Mouse (Mus musculus): ENCODE results near the gene Scrn2. TPM values are rescaled to one million over a fixed set of nuclear protein-coding genes. Genes with fewer than 3 reads are reported as not detected.
A peak's percentile ranks its signal among the peaks of the same experiment; 100 is the strongest.

The Scrn2 gene
- 13.9 and 16.6 TPM in 2 replicates for polyA plus RNA-seq (2014; fragmentation: Nextera tagmentation; extraction: Ambion mirVana)

GRCm38 (mm10) chr11:97029686-97030417 lies at the start of gene Scrn2:
Gene Scrn2, plus strand, starts transcription at chr11:97029938.
- no peaks in the 10 kb centered on the region for H3K9me3 ChIP-seq (replicated peaks; ENCODE audit: control insufficient read depth, low read length)
- H3K9ac ChIP-seq (ENCODE audit: low read depth, low read length): peak within 1 kb of the TSS; percentile 68
- peak within 1 kb of the TSS; percentile 51; the same call in 1 of the 2 replicates for H3K27ac ChIP-seq (ENCODE audit: low read depth, low read length)
- WGBS (ENCODE audit: insufficient replicate concordance): 1% methylated on average over 25 of the region's 25 CpGs
- peaks cover 3% of the 10 kb centered on the region; the same call in 1 of the 2 replicates for H3K36me3 ChIP-seq (ENCODE audit: control insufficient read depth, insufficient read depth, low read length)
- H3K27me3 ChIP-seq (ENCODE audit: control insufficient read depth, insufficient read depth, low read length): peaks cover 6% of the 10 kb centered on the region
- peak within 1 kb of the TSS; percentile 54 for H3K4me3 ChIP-seq (ENCODE audit: low read depth, low read length)
- H3K4me1 ChIP-seq (ENCODE audit: control insufficient read depth, insufficient read depth, low read length): peaks cover 14% of the 10 kb centered on the region
- ATAC-seq (replicated peaks; ENCODE audit: insufficient number of reproducible peaks, low FRiP score, low TSS enrichment): no peak; the same call in 1 of the 2 replicates
- H3K4me2 ChIP-seq: peak within 1 kb of the TSS; percentile 87

DNA sequence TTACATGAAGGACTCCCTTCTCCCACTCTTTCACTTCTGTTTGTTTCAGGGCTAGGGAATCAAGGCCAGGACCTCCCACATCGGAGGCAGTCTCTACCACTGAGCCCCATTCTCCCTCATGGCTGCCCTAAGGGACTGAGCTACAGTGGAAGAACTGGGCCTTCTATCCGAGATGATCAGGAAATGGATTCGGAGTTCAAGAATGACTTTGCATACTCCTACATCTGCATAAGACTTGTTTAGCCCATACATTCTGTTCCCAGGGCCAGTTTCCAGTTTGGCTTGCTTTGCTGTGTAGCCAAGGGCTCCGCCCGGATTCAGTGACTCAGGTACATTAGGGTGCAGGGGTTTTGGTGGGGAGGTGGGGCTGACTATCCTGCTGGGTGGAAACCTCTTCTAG lies 49.7 kb upstream of the Scrn2 start:
- Histone ChIP-seq H3K27ac (ENCODE audit: low read depth, low read length) (no peak overlapping the region), H3K9me3 (replicated peaks; ENCODE audit: control insufficient read depth, low read length) (no peaks in the 10 kb centered on the region), H3K27me3 (ENCODE audit: control insufficient read depth, insufficient read depth, low read length) (peaks cover 28% of the 10 kb centered on the region), H3K4me2 (no peak overlapping the region), H3K4me3 (ENCODE audit: low read depth, low read length) (no peak overlapping the region), H3K9ac (ENCODE audit: low read depth, low read length) (no peak overlapping the region), H3K4me1 (ENCODE audit: control insufficient read depth, insufficient read depth, low read length) (peaks cover 17% of the 10 kb centered on the region), H3K36me3 (ENCODE audit: control insufficient read depth, insufficient read depth, low read length) (no peaks in the 10 kb centered on the region)
- ATAC-seq (replicated peaks; ENCODE audit: insufficient number of reproducible peaks, low FRiP score, low TSS enrichment): no peak
- 76% methylated on average over 5 of the region's 5 CpGs for WGBS (ENCODE audit: insufficient replicate concordance)

DNA sequence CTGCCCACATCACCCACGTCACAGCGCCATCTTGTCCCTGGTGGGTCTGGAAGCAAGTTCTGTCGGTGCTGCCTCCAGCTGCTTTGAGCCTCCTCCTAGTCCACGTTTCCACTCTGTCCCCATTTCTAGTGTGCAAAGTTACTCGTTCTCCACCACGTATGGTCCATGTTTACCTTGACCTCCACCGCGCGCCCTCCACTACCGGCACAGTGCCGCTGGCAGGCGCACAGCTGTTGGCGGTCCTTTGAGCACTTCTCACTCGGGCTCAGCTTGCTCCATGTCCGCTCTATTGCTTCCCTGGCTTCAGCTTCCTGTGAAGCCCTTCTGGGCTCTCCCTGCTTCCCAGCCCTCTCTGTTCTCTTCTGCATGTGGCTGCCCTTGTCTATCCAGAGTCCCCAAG lies 48.3 kb upstream of the Scrn2 start:
- Histone ChIP-seq H3K27ac (ENCODE audit: low read depth, low read length) (no peak overlapping the region), H3K4me1 (ENCODE audit: control insufficient read depth, insufficient read depth, low read length) (peaks cover 8% of the 10 kb centered on the region), H3K27me3 (ENCODE audit: control insufficient read depth, insufficient read depth, low read length) (peaks cover 42% of the 10 kb centered on the region), H3K4me2 (no peak overlapping the region), H3K9ac (ENCODE audit: low read depth, low read length) (no peak overlapping the region), H3K9me3 (replicated peaks; ENCODE audit: control insufficient read depth, low read length) (no peaks in the 10 kb centered on the region), H3K4me3 (ENCODE audit: low read depth, low read length) (no peak overlapping the region), H3K36me3 (ENCODE audit: control insufficient read depth, insufficient read depth, low read length) (no peaks in the 10 kb centered on the region)
- WGBS (ENCODE audit: insufficient replicate concordance): 64% methylated on average over 15 of the region's 15 CpGs
- ATAC-seq (replicated peaks; ENCODE audit: insufficient number of reproducible peaks, low FRiP score, low TSS enrichment): no peak

DNA sequence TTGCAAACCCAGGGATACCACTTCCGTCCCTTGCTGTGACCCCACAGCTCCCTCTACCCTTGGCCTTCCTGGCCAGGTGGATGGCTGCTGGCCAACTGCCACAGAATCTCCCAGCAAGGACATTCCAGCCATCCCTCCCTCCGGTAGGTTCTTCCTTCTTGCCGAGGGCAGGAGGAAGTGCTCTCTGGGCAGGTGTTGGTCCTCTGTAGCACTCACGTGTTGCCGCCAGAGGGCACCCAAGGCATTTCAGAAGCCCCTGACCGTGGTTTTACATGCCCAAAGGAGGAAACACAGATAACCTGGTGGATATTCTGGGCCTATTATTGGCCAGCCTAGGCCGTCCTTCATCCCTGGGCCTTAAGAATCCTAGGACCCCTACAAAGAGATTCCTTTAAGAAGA lies 47.4 kb upstream of the Scrn2 start:
- Histone ChIP-seq H3K9me3 (replicated peaks; ENCODE audit: control insufficient read depth, low read length) (no peaks in the 10 kb centered on the region), H3K4me2 (no peak overlapping the region), H3K27me3 (ENCODE audit: control insufficient read depth, insufficient read depth, low read length) (peaks cover 49% of the 10 kb centered on the region), H3K27ac (ENCODE audit: low read depth, low read length) (no peak overlapping the region), H3K9ac (ENCODE audit: low read depth, low read length) (no peak overlapping the region), H3K4me3 (ENCODE audit: low read depth, low read length) (no peak overlapping the region), H3K36me3 (ENCODE audit: control insufficient read depth, insufficient read depth, low read length) (no peaks in the 10 kb centered on the region), H3K4me1 (ENCODE audit: control insufficient read depth, insufficient read depth, low read length) (peaks cover 4% of the 10 kb centered on the region)
- 2% methylated on average over 7 of the region's 7 CpGs for WGBS (ENCODE audit: insufficient replicate concordance)
- no peak for ATAC-seq (replicated peaks; ENCODE audit: insufficient number of reproducible peaks, low FRiP score, low TSS enrichment)

DNA sequence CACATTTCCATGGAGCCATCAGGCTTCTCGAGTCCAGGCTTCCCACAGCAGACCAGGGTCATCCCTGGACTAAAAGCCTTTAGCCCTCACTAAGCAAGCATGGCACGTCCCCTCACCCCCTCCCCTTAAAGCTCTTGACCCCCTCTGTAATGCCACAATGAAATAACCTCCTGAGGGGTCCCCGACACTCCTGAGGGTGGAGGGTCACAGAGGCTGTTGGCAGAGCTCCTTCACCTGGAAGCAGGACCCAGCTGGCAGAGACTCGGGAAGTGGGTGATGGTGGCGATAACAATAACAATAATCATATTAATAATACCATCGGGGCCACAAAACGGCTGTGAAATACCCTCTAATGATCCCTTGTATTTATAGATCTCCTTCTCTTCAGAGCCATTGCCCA lies 46.9 kb upstream of the Scrn2 start, which contains the start of gene Sp2:
TSS of gene Sp2 (minus strand) at position 101 of the 400 bp plus-strand sequence.
- Histone ChIP-seq H3K36me3 (ENCODE audit: control insufficient read depth, insufficient read depth, low read length) (no peaks in the 10 kb centered on the region), H3K4me1 (ENCODE audit: control insufficient read depth, insufficient read depth, low read length) (peaks cover 6% of the 10 kb centered on the region), H3K27me3 (ENCODE audit: control insufficient read depth, insufficient read depth, low read length) (peaks cover 52% of the 10 kb centered on the region), H3K9ac (ENCODE audit: low read depth, low read length) (no peak within 1 kb of the TSS), H3K9me3 (replicated peaks; ENCODE audit: control insufficient read depth, low read length) (no peaks in the 10 kb centered on the region), H3K27ac (ENCODE audit: low read depth, low read length) (no peak within 1 kb of the TSS), H3K4me2 (no peak within 1 kb of the TSS), H3K4me3 (ENCODE audit: low read depth, low read length) (no peak within 1 kb of the TSS)
- 76% methylated on average over 7 of the region's 7 CpGs for WGBS (ENCODE audit: insufficient replicate concordance)
- no peak for ATAC-seq (replicated peaks; ENCODE audit: insufficient number of reproducible peaks, low FRiP score, low TSS enrichment)

- no peak overlapping the region for H3K27ac ChIP-seq (ENCODE audit: low read depth, low read length)
- WGBS (ENCODE audit: insufficient replicate concordance): 15% methylated on average over 4 of the region's 4 CpGs
- no peak for ATAC-seq (replicated peaks; ENCODE audit: insufficient number of reproducible peaks, low FRiP score, low TSS enrichment)
- peaks cover 8% of the 10 kb centered on the region for H3K4me1 ChIP-seq (ENCODE audit: control insufficient read depth, insufficient read depth, low read length)
- no peaks in the 10 kb centered on the region for H3K36me3 ChIP-seq (ENCODE audit: control insufficient read depth, insufficient read depth, low read length)
- H3K4me3 ChIP-seq (ENCODE audit: low read depth, low read length): no peak overlapping the region
- H3K27me3 ChIP-seq (ENCODE audit: control insufficient read depth, insufficient read depth, low read length): peaks cover 64% of the 10 kb centered on the region
- H3K9me3 ChIP-seq (replicated peaks; ENCODE audit: control insufficient read depth, low read length): no peaks in the 10 kb centered on the region
- H3K4me2 ChIP-seq: no peak overlapping the region
- H3K9ac ChIP-seq (ENCODE audit: low read depth, low read length): no peak overlapping the region
Measured at GRCm38 (mm10) chr11:96984903-96985302, 44.8 kb upstream of the Scrn2 start.

- no peaks in the 10 kb centered on the region for H3K9me3 ChIP-seq (replicated peaks; ENCODE audit: control insufficient read depth, low read length)
- no peak overlapping the region for H3K27ac ChIP-seq (ENCODE audit: low read depth, low read length)
- H3K36me3 ChIP-seq (ENCODE audit: control insufficient read depth, insufficient read depth, low read length): no peaks in the 10 kb centered on the region
- no peak for ATAC-seq (replicated peaks; ENCODE audit: insufficient number of reproducible peaks, low FRiP score, low TSS enrichment)
- WGBS (ENCODE audit: insufficient replicate concordance): 33% methylated on average over 3 of the region's 3 CpGs
- H3K4me2 ChIP-seq: no peak overlapping the region
- no peak overlapping the region for H3K4me3 ChIP-seq (ENCODE audit: low read depth, low read length)
- peaks cover 63% of the 10 kb centered on the region for H3K27me3 ChIP-seq (ENCODE audit: control insufficient read depth, insufficient read depth, low read length)
- no peak overlapping the region for H3K9ac ChIP-seq (ENCODE audit: low read depth, low read length)
- peaks cover 8% of the 10 kb centered on the region for H3K4me1 ChIP-seq (ENCODE audit: control insufficient read depth, insufficient read depth, low read length)
Measured at GRCm38 (mm10) chr11:96986463-96986862, 43.3 kb upstream of the Scrn2 start.

GRCm38 (mm10) chr11:96987873-96988655 lies 41.7 kb upstream of the Scrn2 start:
- Histone ChIP-seq H3K36me3 (ENCODE audit: control insufficient read depth, insufficient read depth, low read length) (no peaks in the 10 kb centered on the region), H3K27me3 (ENCODE audit: control insufficient read depth, insufficient read depth, low read length) (peaks cover 59% of the 10 kb centered on the region), H3K4me3 (ENCODE audit: low read depth, low read length) (peak overlapping the region; percentile 26), H3K27ac (ENCODE audit: low read depth, low read length) (no peak overlapping the region), H3K9me3 (replicated peaks; ENCODE audit: control insufficient read depth, low read length) (no peaks in the 10 kb centered on the region), H3K4me1 (ENCODE audit: control insufficient read depth, insufficient read depth, low read length) (peaks cover 18% of the 10 kb centered on the region), H3K9ac (ENCODE audit: low read depth, low read length) (no peak overlapping the region), H3K4me2 (peak overlapping the region; percentile 55)
- WGBS (ENCODE audit: insufficient replicate concordance): 7% methylated on average over 31 of the region's 31 CpGs
- ATAC-seq (replicated peaks; ENCODE audit: insufficient number of reproducible peaks, low FRiP score, low TSS enrichment): no peak
